Mouse (Mus musculus) intestine, embryonic 16.5 days (tissue): ENCODE results near the gene Ubd. TPM values are rescaled to one million over a fixed set of nuclear protein-coding genes. Genes with fewer than 3 reads are reported as not detected.
A peak's percentile ranks its signal among the peaks of the same experiment; 100 is the strongest.

Source experiments
- ATAC-seq: fragments of 200-750 bp; cut with Nextera tagmentation; 2 replicates; pipeline ENCODE4 v1.8.0; 2017; ENCODE audit warnings: moderate TSS enrichment, moderate library complexity
- H3K27ac ChIP-seq: fragments of 300-500 bp; sonication (generic); 2 replicates; pipeline ENCODE4 v1.5.1; 2014; ENCODE audit warnings: mild to moderate bottlenecking, low read length
- H3K27me3 ChIP-seq: fragments of 300-500 bp; sonication (generic); replicated peaks from 2 replicates; pipeline ENCODE4 v1.6.1; 2014; ENCODE audit warnings: low read length, control low read depth, mixed read lengths; ENCODE audit not compliant: control insufficient read depth, insufficient read depth
- H3K36me3 ChIP-seq: fragments of 300-500 bp; sonication (generic); 2 replicates; pipeline ENCODE4 v1.6.1; 2014; ENCODE audit warnings: low read length, control low read depth; ENCODE audit not compliant: control insufficient read depth, insufficient read depth
- H3K4me1 ChIP-seq: fragments of 300-500 bp; sonication (generic); 2 replicates; pipeline ENCODE4 v1.6.1; 2014; ENCODE audit warnings: low read length, control low read depth, mixed read lengths; ENCODE audit not compliant: control insufficient read depth, insufficient read depth
- H3K4me2 ChIP-seq: fragments of 300-500 bp; sonication (generic); 2 replicates; pipeline ENCODE4 v1.6.1; 2014; ENCODE audit warnings: low read depth, low read length, control low read depth
- H3K4me3 ChIP-seq: fragments of 300-500 bp; sonication (generic); 2 replicates; pipeline ENCODE4 v1.5.1; 2014; ENCODE audit warnings: mild to moderate bottlenecking, low read length
- H3K9ac ChIP-seq: fragments of 300-500 bp; sonication (generic); 2 replicates; pipeline ENCODE4 v1.6.1; 2014; ENCODE audit warnings: low read depth, low read length
- H3K9me3 ChIP-seq: fragments of 300-500 bp; sonication (generic); 2 replicates; pipeline ENCODE4 v1.6.1; 2016; ENCODE audit warnings: low read length, control low read depth; ENCODE audit not compliant: control insufficient read depth
- WGBS: fragments of 180-500 bp; shearing (Covaris S2); extraction: QIAGEN DNeasy Blood & Tissue Kit; methylation state at CpG from one replicate; pipeline ENCODE4 v1.1.7; 2014; 5-methylcytosine and 5-hydroxymethylcytosine counted together
- polyA plus RNA-seq: library from polyadenylated mRNA; unstranded; fragments of >200 nt; fragmentation: Nextera tagmentation; extraction: Ambion mirVana; gene quantifications from 2 replicates; pipeline ENCODE4 v1.2.1, GENCODE M21; 2015

Ubd gene
- not detected in 2 replicates for polyA plus RNA-seq

DNA sequence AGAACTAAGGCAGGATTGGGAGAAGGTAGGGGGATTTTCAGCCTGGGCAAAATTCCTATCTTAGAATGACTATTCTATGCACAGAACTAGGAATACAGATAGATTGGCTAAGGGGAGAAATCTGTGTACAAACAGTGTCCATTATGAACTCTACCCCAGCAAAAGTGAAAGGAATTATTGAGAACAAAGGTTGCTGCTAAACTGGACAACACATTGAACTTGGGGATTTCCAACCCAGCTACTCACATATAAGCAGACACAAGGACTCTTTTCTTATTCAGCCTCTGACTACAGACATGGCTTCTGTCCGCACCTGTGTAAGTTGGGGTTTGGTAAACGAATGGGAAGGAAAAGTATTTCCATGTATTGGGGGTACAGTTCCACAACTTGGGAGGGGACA, at the start of gene Ubd:
Ubd (plus strand) TSS at position 237 of the 400 bp plus-strand sequence.
- no peak within 1 kb of the TSS for H3K4me2 ChIP-seq
- peaks cover 8% of the 10 kb centered on the region for H3K4me1 ChIP-seq
- H3K27ac ChIP-seq = no peak within 1 kb of the TSS
- no peak within 1 kb of the TSS for H3K4me3 ChIP-seq
- no peaks in the 10 kb centered on the region for H3K36me3 ChIP-seq
- no peaks in the 10 kb centered on the region for H3K9me3 ChIP-seq
- no peak for ATAC-seq
- H3K27me3 ChIP-seq = peaks cover 24% of the 10 kb centered on the region
- whole genome bisulfite sequencing = 89% methylated on average over 2 of the region's 2 CpGs
- no peak within 1 kb of the TSS for H3K9ac ChIP-seq

DNA sequence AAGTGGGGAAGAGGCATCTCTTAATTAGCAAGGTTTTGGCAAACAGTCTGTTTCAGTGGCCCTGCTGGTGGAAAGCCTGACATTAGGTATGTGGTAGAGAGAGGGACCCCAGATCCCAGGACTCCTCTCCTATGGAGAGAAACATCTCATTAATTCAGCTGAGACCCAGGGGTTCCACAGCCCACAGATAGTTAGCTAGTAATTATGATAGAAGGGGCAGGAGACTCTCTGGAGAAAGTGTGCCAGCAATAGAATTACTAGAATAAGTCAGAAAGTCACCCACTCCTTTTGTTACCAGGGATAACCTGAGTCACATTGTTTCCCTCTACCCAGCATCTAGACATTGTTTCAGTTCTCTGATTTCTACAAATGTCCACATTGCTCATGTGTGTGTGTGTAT, 32.3 kb upstream of the Ubd start, which contains the start of gene Olfr93:
Olfr93 (minus strand) TSS at position 101 of the 400 bp plus-strand sequence.
- no peaks in the 10 kb centered on the region for H3K4me1 ChIP-seq
- H3K4me2 ChIP-seq = no peak within 1 kb of the TSS
- no peak within 1 kb of the TSS for H3K27ac ChIP-seq
- no peak within 1 kb of the TSS for H3K9ac ChIP-seq
- no peaks in the 10 kb centered on the region for H3K36me3 ChIP-seq
- H3K9me3 ChIP-seq = no peaks in the 10 kb centered on the region
- no peaks in the 10 kb centered on the region for H3K27me3 ChIP-seq
- no peak for ATAC-seq
- no peak within 1 kb of the TSS for H3K4me3 ChIP-seq

DNA sequence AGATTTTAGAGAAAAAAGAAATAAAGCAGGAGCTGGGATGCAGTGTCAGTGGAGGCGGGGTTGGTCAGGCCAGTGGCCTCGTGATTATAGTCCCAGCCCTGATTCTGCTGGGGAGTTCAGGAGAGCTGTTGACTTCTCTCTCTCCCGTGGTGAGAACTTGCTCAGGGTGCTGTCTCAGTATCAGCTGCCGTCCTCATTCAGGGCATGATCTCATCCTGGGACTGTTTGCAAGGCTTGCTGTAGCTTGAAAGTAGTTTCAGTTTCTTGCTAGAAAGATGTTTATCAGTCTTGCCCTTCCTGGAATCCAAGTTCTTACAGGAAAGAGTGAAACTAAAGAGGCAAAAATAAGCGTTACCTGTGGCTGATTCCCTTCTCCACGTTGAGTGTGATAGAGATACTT, 8.2 kb upstream of the Ubd start:
- Histone ChIP-seq H3K27ac (no peak overlapping the region), H3K27me3 (no peaks in the 10 kb centered on the region), H3K4me3 (no peak overlapping the region), H3K4me1 (no peaks in the 10 kb centered on the region), H3K4me2 (no peak overlapping the region), H3K9me3 (no peaks in the 10 kb centered on the region), H3K9ac (peak overlapping the region; percentile 33; the same call in 1 of the 2 replicates), H3K36me3 (no peaks in the 10 kb centered on the region)
- ATAC-seq = 0 out of 2 replicates have a peak, but pooled peaks have one; percentile 40
- WGBS = 39% methylated on average over 6 of the region's 6 CpGs

DNA sequence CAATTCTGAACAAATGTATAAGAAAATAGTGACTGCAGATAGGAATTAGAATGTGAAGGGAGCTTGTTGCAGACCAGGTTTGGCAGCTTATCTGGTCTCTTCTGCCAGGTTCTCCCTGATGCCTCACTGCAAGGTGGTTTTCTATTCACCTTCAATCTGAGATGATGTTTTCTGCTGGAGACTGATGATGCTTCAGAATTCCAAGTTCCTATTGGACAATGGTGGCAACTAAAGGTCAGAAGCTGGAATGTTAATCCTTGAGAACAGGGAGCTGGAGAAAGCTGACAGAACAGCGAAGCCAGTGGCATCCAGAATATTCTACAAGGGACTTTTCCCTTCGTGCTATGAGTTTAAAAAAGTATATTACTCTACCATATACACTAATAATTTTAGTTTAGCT, 3.0 kb upstream of the Ubd start:
- no peaks in the 10 kb centered on the region for H3K9me3 ChIP-seq
- H3K27me3 ChIP-seq = peaks cover 3% of the 10 kb centered on the region; the same call in 1 of the 2 replicates
- no peak overlapping the region for H3K9ac ChIP-seq
- WGBS = 41% methylated on average over 2 of the region's 2 CpGs
- no peak overlapping the region for H3K4me3 ChIP-seq
- H3K27ac ChIP-seq = no peak overlapping the region
- no peaks in the 10 kb centered on the region for H3K36me3 ChIP-seq
- no peak for ATAC-seq
- no peak overlapping the region for H3K4me2 ChIP-seq
- no peaks in the 10 kb centered on the region for H3K4me1 ChIP-seq

DNA sequence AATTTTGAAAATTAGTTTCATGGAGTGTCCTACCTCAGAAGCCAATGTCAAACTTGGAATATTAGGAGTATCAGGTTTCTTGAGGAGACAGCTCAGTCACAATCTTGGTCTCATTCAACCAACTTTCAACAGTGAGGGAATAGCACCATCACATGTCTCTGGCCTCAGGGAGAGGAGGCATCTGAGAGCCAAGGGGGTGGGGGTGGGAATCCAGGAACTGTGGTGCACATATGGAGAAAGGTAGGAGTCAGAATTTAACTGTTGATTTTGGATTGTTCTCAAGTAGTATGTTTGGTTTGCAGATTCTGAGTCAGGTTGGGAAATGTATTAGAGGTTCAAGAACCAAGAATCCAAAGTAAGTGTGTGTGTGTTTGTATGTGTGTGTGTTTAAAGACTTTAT, 660 bp upstream of the Ubd start:
- H3K4me3 ChIP-seq = no peak overlapping the region
- no peak for ATAC-seq
- H3K27me3 ChIP-seq = peaks cover 22% of the 10 kb centered on the region
- no peaks in the 10 kb centered on the region for H3K9me3 ChIP-seq
- H3K27ac ChIP-seq = no peak overlapping the region
- H3K4me2 ChIP-seq = no peak overlapping the region
- no peaks in the 10 kb centered on the region for H3K36me3 ChIP-seq
- H3K9ac ChIP-seq = no peak overlapping the region
- peaks cover 8% of the 10 kb centered on the region for H3K4me1 ChIP-seq

DNA sequence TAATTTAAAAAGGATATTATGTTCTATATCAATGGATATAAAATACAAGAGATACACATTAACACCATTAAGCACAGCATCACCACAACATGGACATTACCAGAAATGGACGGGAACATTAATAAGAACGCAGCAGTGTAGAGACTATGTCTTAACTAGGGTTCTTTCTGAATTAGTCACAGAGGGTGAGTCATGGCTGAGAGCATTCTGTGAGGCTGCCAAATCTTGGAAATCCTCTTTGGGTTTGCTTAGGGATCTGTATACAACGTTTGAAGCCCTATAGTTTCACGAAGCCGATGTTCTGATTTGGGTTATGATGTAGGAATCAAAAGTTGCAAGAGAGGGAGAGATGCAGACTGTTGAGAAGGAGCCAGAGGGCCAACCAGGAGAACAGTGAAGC, 1.1 kb downstream of the Ubd start:
- H3K27ac ChIP-seq = no peak overlapping the region
- H3K4me1 ChIP-seq = peaks cover 8% of the 10 kb centered on the region
- no peak overlapping the region for H3K9ac ChIP-seq

DNA sequence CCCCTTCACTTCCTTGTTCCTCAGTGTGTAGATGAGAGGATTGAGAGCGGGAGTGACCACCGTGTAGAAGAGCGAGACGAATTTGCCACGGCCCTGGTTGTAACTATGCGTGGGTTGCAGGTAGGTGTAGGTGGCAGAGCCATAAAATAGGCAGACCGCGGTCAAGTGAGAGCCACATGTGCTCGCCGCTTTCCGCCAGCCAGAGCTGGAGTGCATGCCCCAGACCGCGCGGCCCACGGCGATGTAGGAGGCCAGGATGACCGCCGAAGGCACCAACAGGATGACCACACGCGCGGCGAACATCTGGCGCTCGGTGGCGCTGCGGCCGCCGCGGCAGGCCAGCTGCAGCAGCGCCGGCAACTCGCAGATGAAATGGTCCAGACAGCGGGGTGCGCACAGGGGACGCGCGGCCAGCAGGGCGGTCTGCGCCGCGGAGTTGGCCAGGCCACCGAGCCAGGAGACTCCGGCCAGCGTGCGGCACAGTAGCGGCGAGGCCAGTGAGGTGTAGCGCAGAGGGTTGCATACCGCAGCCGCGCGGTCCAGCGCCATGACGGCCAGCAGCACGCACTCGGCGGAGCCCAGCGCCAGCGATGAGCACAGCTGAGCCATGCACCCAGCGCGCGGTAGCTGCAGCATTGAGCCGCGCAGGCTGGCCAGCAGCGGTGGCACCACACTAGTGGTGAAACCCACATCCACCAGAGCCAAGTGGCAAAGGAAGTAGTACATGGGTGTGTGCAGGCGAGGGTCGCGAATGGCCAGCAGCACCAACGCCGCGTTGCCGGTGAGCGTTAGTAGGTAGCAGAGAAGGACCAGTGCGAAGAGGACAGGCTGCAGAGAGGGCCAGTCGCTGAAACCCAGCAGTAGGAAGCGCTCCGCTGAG, 3.4 kb downstream of the Ubd start:
- WGBS = 1% methylated on average over 77 of the region's 77 CpGs
- Histone ChIP-seq H3K36me3 (no peaks in the 10 kb centered on the region), H3K4me3 (peak overlapping the region; percentile 60), H3K27me3 (peaks cover 24% of the 10 kb centered on the region), H3K9ac (peak overlapping the region; percentile 60), H3K9me3 (no peaks in the 10 kb centered on the region), H3K27ac (no peak overlapping the region), H3K4me1 (peaks cover 8% of the 10 kb centered on the region), H3K4me2 (peak overlapping the region; percentile 93)
- peak; percentile 88 for ATAC-seq

More for the DNA sequence above, 1.1 kb downstream of the Ubd start:
- Histone ChIP-seq H3K4me3 (no peak overlapping the region), H3K9me3 (no peaks in the 10 kb centered on the region), H3K36me3 (no peaks in the 10 kb centered on the region), H3K27me3 (peaks cover 24% of the 10 kb centered on the region), H3K4me2 (no peak overlapping the region)
- 84% methylated on average over 5 of the region's 5 CpGs for WGBS
- ATAC-seq = no peak

DNA sequence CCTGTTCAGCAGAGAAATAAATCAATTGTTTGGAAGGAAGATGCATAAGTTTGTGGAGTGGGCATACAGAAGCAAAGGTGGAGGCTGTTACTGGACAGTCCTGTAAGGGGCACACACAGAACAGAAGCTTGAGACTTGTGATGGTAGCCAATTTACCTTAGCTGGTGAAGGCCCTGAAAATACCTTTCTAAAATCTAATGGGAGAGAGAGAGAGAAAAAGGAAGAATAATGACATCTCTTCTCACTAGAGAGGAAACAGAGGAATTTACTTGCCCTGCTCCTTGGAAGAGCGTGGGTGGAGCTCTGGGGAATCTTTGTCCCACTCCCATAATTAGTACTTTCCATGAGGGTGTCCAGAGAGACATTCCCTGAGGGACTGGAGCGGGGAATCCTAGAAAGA, 7.2 kb downstream of the Ubd start, which contains the start of gene Olfr94:
Olfr94 (minus strand) TSS at position 101 of the 400 bp plus-strand sequence.
- no peak within 1 kb of the TSS for H3K27ac ChIP-seq
- ATAC-seq = no peak
- H3K4me3 ChIP-seq = no peak within 1 kb of the TSS
- H3K36me3 ChIP-seq = no peaks in the 10 kb centered on the region
- peaks cover 20% of the 10 kb centered on the region for H3K27me3 ChIP-seq
- H3K4me2 ChIP-seq = no peak within 1 kb of the TSS
- no peaks in the 10 kb centered on the region for H3K9me3 ChIP-seq
- peaks cover 8% of the 10 kb centered on the region for H3K4me1 ChIP-seq
- no peak within 1 kb of the TSS for H3K9ac ChIP-seq
- WGBS = 73% methylated on average over 2 of the region's 2 CpGs

DNA sequence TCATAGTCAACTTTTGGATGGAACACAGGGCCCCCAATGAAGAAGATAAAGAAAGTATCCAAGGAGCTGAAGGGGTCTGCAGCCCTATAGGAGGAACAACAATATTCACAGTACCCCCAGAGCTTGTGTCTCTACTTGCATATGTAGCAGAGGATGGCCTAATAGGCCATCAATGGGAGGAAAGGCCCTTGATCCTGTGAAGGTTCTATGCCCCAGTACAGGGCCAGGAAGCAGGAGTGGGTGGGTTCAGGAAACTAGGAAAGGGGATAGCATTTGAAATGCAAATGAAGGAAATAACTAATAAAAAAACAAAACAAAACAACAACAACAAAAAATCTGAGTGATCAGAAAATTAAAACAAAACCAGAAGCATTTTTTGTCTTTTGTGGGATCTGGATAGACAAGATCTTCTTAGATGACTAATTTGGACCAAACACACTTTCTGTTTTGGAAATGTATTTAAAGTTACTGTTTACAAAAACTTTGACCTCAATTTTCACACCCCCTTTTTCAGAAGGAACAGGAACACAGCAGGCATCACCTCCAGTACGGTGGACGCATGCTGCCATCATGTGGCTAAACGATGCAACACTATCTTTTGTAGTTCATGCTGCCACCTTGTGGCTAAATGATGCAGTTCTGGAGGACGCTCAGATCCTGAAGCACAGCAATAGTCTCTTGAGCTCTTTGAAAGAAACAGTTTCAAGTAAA, 9.7 kb downstream of the Ubd start:
- ATAC-seq = peak; percentile 84
- Histone ChIP-seq H3K9me3 (no peaks in the 10 kb centered on the region), H3K27ac (no peak overlapping the region), H3K4me1 (no peaks in the 10 kb centered on the region), H3K9ac (no peak overlapping the region), H3K4me2 (no peak overlapping the region), H3K36me3 (no peaks in the 10 kb centered on the region), H3K4me3 (no peak overlapping the region), H3K27me3 (no peaks in the 10 kb centered on the region)
- under 1% methylated on average over 4 of the region's 4 CpGs for WGBS
